Mouse (Mus musculus) embryonic facial prominence, embryonic 10.5 days (tissue): ENCODE results near the gene Mast4. TPM values are rescaled to one million over a fixed set of nuclear protein-coding genes. Genes with fewer than 3 reads are reported as not detected.

Source experiments
- DNase-seq: peaks from one replicate; pipeline ENCODE4 v3.0.0-alpha.2; 2017; ENCODE audit warnings: low spot score
- H3K27ac ChIP-seq: fragments of 300-500 bp; sonication (generic); replicated peaks from 2 replicates; pipeline ENCODE4 v1.5.1; 2016; ENCODE audit warnings: mild to moderate bottlenecking
- H3K27me3 ChIP-seq: fragments of 300-500 bp; sonication (generic); replicated peaks from 2 replicates; pipeline ENCODE4 v1.6.1; 2016; ENCODE audit warnings: low read depth, mild to moderate bottlenecking; ENCODE audit not compliant: poor library complexity, severe bottlenecking
- H3K36me3 ChIP-seq: fragments of 300-500 bp; sonication (generic); replicated peaks from 2 replicates; pipeline ENCODE4 v1.6.1; 2016; ENCODE audit warnings: mild to moderate bottlenecking, moderate library complexity
- H3K4me1 ChIP-seq: fragments of 300-500 bp; sonication (generic); 2 replicates; pipeline ENCODE4 v1.6.1; 2016
- H3K4me3 ChIP-seq: fragments of 300-500 bp; sonication (generic); 2 replicates; pipeline ENCODE4 v1.5.1; 2016; ENCODE audit warnings: mild to moderate bottlenecking, moderate library complexity
- H3K9me3 ChIP-seq: fragments of 300-500 bp; sonication (generic); 2 replicates; pipeline ENCODE4 v1.6.1; 2016; ENCODE audit warnings: mild to moderate bottlenecking
- WGBS: fragments of 180-500 bp; shearing (Covaris S2); methylation state at CpG from one replicate; pipeline ENCODE4 v1.1.7; 2016; 5-methylcytosine and 5-hydroxymethylcytosine counted together
- polyA plus RNA-seq: library from polyadenylated mRNA; unstranded; fragments of >200 nt; fragmentation: Nextera tagmentation; extraction: Ambion mirVana; gene quantifications from 2 replicates; pipeline ENCODE4 v1.2.1, GENCODE M21; 2016

Mast4 gene
- polyA plus RNA-seq, 1 experiment from 2014 or later, result 23.0 TPM

DNA sequence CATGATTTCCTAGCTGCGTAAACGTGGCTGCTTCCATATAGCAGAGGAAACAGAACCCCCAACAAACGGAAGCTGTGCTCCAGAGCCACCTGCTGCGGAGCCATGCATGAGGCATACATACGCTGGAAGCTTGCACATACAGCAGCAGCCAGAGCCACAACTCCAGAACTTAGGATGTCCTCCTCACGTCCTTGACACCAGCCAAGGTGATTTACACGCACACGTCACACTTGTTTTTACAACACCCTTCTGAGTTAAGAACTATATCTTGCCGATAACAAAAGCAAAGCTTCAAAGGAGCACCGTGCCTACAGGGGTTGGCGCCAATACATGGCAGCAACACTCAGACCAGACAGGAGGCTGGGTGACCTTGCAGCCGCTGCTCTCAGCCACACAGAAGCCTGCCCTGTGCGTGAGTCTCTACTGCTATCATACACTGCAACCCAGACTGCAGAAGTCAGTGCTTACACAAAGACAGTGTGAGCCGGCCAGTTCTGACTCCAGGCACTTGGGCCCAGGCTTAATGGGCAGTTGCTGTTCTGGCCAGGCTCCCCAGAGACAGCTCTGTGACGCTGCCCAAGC is 248.7 kb downstream of the Mast4 start:
- WGBS, result 89% methylated on average over 15 of the region's 15 CpGs
- no peak for DNase-seq
- H3K27ac ChIP-seq, result no peak overlapping the region

DNA sequence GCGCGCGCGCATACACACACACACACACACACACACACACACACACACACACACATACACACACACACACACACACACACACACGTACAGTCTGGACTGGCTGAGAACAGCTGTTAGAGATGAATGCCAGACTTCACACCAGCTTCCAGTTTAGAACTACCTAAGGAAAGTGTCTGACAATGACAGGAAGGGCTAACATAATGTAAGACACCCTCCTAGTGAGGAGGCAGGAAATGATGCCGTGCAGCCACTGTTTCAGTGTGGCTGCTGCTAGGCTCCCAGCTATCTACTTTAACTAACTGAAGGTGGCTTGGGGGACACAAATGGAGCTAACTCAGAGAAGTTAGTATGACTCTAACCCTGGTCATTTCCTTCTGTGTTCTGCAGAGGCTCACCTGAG is 251.4 kb downstream of the Mast4 start:
- Histone ChIP-seq H3K4me1 (0 out of 2 replicates have a peak, but pooled peaks cover 4% of the 10 kb centered on the region), H3K27me3 (no peaks in the 10 kb centered on the region), H3K36me3 (no peaks in the 10 kb centered on the region), H3K9me3 (no peaks in the 10 kb centered on the region), H3K27ac (no peak overlapping the region), H3K4me3 (no peak overlapping the region)
- DNase-seq, result no peak
- 83% methylated on average over 6 of the region's 6 CpGs for WGBS

More for the DNA sequence above, 248.7 kb downstream of the Mast4 start:
- Histone ChIP-seq H3K4me1 (0 out of 2 replicates have a peak, but pooled peaks cover 4% of the 10 kb centered on the region), H3K4me3 (no peak overlapping the region), H3K27me3 (no peaks in the 10 kb centered on the region), H3K9me3 (no peaks in the 10 kb centered on the region), H3K36me3 (no peaks in the 10 kb centered on the region)

DNA sequence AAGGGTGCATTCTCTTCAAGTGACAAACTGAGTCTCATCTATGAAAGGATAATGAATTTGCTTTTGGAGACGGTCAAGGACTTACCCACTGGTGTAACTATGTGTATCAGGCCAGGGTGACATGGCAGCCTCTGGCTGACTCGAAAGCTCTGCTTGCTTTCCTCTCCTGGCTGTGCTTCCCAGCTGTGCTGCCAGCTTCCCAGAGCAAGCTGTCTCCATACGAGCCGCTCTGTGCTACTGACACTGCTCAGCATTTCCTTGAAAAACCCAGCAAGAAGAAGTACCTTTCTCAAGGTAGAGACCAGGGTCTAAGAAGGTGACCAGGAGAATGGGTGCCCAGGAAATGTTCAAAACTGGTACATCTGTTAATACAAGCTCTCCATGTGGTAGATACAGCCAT is 254.5 kb downstream of the Mast4 start:
- no peaks in the 10 kb centered on the region for H3K4me1 ChIP-seq
- no peaks in the 10 kb centered on the region for H3K9me3 ChIP-seq
- no peak overlapping the region for H3K4me3 ChIP-seq
- DNase-seq, result no peak
- no peaks in the 10 kb centered on the region for H3K27me3 ChIP-seq
- 76% methylated on average over 4 of the region's 4 CpGs for WGBS
- H3K27ac ChIP-seq, result no peak overlapping the region
- no peaks in the 10 kb centered on the region for H3K36me3 ChIP-seq

DNA sequence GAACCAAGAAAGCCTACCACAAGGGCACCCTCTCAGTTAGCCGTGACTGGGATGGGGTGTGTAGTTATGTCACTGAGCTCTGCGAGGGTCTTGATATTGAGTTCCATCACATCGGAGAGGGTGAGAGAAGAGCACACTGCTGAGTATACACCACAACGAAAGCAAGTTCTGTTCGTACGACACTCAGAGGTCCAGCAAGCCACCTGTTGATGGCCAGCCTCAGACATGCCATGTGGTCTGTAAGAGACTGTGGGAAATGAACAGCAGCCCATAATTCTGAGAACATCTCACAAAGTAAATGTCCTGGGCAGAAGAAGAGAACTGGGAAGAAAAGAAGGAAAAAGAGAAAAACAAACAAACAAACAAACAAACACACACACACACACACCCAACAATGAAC is 255.5 kb downstream of the Mast4 start:
- H3K9me3 ChIP-seq, result no peaks in the 10 kb centered on the region
- H3K27me3 ChIP-seq, result no peaks in the 10 kb centered on the region
- H3K4me1 ChIP-seq, result no peaks in the 10 kb centered on the region
- H3K4me3 ChIP-seq, result no peak overlapping the region
- no peaks in the 10 kb centered on the region for H3K36me3 ChIP-seq
- WGBS, result 90% methylated on average over 6 of the region's 6 CpGs
- no peak for DNase-seq
- no peak overlapping the region for H3K27ac ChIP-seq

DNA sequence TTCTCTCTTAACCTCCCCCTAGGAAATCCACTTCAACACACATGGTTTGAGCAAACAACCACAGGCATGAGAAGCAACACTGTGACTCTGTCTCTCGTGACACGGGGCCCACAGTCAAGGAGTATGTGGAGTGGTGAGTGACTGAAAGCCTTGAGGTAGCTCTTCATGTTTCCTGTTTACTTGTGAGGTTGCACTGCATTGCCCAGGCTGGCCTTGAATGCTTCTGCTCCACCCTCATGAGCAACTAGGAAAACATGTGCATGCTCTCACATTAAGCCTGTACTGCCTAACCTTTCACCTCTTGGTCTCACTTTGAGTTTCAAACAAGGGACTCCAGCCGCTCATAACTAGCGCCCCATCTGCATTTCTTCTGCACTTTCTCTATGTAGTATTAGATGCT is 260.8 kb downstream of the Mast4 start:
- H3K4me1 ChIP-seq, result no peaks in the 10 kb centered on the region
- H3K4me3 ChIP-seq, result no peak overlapping the region
- 0 out of 2 replicates have a peak, but pooled peaks cover 3% of the 10 kb centered on the region for H3K9me3 ChIP-seq
- no peaks in the 10 kb centered on the region for H3K36me3 ChIP-seq
- no peaks in the 10 kb centered on the region for H3K27me3 ChIP-seq
- H3K27ac ChIP-seq, result no peak overlapping the region
- no peak for DNase-seq
- 84% methylated on average over 4 of the region's 4 CpGs for WGBS

DNA sequence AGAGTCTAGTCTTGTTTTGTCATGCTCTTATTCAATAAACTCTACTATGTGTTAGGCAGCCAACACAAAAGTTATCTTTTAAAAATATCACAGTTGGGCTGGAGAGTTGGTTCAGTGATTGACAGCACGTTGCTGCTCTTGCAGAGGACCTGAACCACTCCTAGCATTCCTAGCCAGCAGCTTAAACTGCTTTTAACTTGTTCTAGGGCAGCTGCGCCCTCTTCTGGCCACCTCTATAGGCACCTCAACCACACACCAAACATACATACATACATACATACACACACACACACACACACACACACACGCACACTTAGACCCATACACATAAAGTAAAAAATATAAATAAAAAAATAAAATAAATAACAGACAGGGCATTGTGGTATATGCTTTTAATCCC is 262.5 kb downstream of the Mast4 start:
- 75% methylated on average over 3 of the region's 3 CpGs for WGBS
- H3K27me3 ChIP-seq, result no peaks in the 10 kb centered on the region
- DNase-seq, result peak; percentile 15
- H3K4me1 ChIP-seq, result peaks cover 5% of the 10 kb centered on the region; the same call in 1 of the 2 replicates
- H3K9me3 ChIP-seq, result 0 out of 2 replicates have a peak, but pooled peaks cover 3% of the 10 kb centered on the region
- no peak overlapping the region for H3K27ac ChIP-seq
- H3K4me3 ChIP-seq, result no peak overlapping the region
- H3K36me3 ChIP-seq, result no peaks in the 10 kb centered on the region

DNA sequence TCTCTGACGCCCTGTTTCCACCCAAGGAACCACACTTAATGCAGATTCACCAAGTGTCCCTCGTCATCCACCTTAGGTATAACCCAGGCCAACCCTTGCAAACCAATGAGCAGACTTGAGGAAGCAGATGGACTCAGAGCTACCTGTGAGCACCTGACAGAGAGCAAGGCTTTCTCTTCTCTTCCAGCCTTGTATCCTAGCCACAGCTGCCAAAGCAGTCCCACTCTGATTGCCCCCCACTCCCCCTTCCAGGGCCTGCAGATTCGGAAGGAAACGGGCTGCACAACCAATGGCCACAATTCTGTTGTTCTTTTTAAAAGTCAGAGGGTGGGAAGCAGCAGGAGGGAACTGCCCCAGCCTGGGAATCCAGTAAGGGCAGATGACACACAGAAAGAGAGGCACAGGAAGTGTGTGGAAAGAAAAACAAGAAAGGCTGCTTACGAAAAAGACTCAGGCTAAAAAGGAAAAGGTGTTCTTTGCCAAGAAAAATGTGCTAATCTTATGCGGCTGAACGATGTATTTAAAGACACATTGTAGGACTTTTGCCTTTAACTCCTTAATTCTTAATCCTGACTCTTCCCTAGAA is 266.6 kb downstream of the Mast4 start:
- H3K27me3 ChIP-seq, result 0 out of 2 replicates have a peak, but pooled peaks cover 5% of the 10 kb centered on the region
- no peak overlapping the region for H3K4me3 ChIP-seq
- 0 out of 2 replicates have a peak, but pooled peaks cover 3% of the 10 kb centered on the region for H3K9me3 ChIP-seq
- H3K27ac ChIP-seq, result no peak overlapping the region
- peaks cover 5% of the 10 kb centered on the region; the same call in 1 of the 2 replicates for H3K4me1 ChIP-seq
- DNase-seq, result no peak
- H3K36me3 ChIP-seq, result no peaks in the 10 kb centered on the region
- WGBS, result 36% methylated on average over 7 of the region's 7 CpGs

DNA sequence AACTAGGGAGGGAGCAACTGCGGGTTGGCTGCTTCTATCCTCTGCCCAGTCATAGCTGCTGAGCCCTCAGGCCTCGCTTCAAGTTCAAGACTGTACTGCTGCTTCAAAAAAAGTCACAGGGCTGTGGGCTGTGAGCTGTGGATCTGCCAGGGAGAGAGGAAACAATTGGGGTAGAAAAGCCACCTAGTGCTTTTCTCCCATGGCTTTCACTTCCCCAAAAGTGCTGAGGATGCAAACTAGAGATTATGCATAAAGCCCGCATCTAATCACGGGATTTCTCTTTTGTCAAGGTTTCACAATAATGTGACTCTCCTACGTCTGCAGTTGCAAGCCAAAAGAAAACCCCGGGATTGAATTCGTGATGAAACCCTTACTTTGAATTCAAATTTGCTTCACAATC is 268.9 kb downstream of the Mast4 start:
- Histone ChIP-seq H3K27me3 (0 out of 2 replicates have a peak, but pooled peaks cover 5% of the 10 kb centered on the region), H3K27ac (no peak overlapping the region), H3K4me3 (no peak overlapping the region), H3K9me3 (no peaks in the 10 kb centered on the region), H3K36me3 (no peaks in the 10 kb centered on the region), H3K4me1 (peaks cover 5% of the 10 kb centered on the region; the same call in 1 of the 2 replicates)
- DNase-seq, result no peak
- 56% methylated on average over 7 of the region's 7 CpGs for WGBS

DNA sequence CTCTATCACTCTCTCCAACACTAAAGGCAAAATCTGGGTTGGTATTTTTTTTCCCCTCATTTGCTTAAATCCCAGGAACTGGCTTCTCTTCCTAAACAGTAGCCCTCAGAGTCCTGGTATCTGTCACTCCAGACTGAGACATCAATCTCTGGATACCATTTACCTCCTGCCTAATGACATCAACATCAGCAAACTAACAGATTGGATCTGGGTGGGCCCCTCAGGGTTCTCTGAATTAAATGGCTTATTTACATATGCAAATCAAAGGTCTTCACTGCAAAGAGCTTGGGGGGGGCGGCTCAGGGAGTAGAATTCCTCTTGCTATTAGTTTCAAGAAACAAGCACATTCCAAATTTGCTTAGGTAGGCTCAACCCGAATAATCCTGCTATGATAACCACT is 272.6 kb downstream of the Mast4 start:
- Histone ChIP-seq H3K9me3 (no peaks in the 10 kb centered on the region), H3K27ac (no peak overlapping the region), H3K36me3 (no peaks in the 10 kb centered on the region), H3K27me3 (0 out of 2 replicates have a peak, but pooled peaks cover 5% of the 10 kb centered on the region), H3K4me1 (no peaks in the 10 kb centered on the region), H3K4me3 (no peak overlapping the region)
- 76% methylated on average over 2 of the region's 2 CpGs for WGBS
- DNase-seq, result no peak

DNA sequence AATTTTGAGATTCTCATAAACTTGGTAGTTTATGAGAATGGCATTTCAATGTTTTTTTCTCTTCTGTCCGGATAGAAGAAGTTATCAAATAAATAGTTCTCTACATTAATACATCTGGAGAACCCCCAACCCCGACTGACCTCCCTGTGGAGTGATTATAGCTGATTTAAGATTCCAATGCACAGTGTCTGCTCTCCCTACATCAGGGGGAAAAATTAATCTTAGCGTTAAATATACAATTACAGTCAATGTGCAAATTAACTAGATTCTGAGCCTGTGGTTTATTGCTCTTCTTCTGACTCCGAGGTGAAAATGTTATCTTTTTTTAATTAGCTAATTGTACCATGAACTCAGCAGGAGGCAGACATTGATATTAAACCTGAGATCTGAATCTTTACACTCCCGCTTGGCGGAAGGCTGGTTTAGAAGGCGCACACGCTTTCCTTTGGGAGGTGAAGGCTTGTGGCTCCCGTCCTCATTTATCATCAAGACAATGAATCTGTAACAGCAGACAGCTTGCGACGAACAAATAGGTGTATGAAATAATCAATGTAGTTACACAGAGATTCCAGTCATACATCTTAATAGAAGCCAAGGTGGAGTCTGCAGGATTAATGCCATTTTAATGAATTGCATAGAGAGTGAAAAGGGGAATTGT is 274.2 kb downstream of the Mast4 start:
- DNase-seq, result no peak
- 0 out of 2 replicates have a peak, but pooled peaks cover 3% of the 10 kb centered on the region for H3K27me3 ChIP-seq
- 84% methylated on average over 11 of the region's 11 CpGs for WGBS
- H3K4me1 ChIP-seq, result no peaks in the 10 kb centered on the region
- no peaks in the 10 kb centered on the region for H3K9me3 ChIP-seq
- no peak overlapping the region for H3K27ac ChIP-seq
- H3K4me3 ChIP-seq, result no peak overlapping the region
- no peaks in the 10 kb centered on the region for H3K36me3 ChIP-seq

DNA sequence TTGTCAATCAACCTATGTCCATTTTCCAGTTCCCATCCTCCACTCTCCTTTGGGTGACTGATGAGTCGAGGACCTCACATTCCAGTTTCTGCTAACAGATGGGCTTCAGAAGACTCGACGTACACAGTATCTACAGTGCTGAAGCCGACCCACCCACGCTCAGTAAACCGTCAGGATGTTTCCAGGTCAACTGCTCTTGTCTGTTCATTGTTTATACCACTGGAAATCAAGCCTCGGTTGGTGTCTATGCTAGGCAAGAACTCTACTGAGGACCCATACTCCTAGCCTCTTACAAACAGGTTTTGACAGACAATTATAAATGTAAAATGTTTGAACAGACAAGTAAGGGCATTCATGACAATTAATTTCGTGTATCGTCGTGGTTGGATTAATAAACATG is 277.8 kb downstream of the Mast4 start:
- Histone ChIP-seq H3K9me3 (no peaks in the 10 kb centered on the region), H3K36me3 (no peaks in the 10 kb centered on the region), H3K27ac (no peak overlapping the region), H3K4me1 (no peaks in the 10 kb centered on the region), H3K27me3 (no peaks in the 10 kb centered on the region), H3K4me3 (no peak overlapping the region)
- WGBS, result 82% methylated on average over 10 of the region's 10 CpGs
- DNase-seq, result no peak

DNA sequence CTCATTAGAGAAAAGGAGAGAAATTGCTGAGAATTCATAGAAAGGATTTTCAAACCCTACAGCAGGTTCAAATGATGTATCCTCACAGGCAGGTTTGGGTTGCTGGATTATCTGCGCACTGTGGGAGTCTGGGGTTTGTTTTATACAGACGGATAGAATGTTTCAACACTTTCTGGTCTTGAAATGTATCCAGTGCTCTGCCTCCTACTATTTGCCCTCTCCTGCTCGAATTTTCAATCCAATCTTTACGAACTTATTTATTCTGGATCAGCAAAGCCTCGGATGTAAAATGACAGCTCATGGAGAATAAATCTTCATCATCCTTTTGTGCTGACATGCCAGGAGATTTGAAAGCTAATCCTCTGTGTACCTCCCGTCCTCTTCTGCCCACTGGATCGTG is 281.6 kb downstream of the Mast4 start:
- no peak for DNase-seq

DNA sequence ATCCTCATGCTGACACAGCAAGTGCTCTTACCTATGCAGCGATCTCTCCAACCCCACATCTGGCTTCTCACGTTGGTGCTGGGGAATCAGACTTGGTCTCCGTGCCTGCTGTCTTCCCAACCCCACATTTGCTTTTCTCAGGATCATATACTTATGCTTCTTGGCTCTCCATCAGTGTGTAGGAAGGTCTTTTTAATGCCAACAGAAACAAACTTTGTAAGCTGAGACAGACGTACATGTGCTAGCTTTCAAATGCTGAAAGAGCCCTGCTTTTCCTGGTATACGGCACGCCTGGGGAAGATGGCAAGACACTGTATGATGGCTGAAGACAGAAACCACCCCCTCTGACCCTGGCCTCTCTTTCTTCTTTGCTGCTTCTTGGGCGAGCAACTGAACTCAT is 285.3 kb downstream of the Mast4 start:
- no peaks in the 10 kb centered on the region for H3K9me3 ChIP-seq
- H3K27me3 ChIP-seq, result no peaks in the 10 kb centered on the region
- 90% methylated on average over 7 of the region's 7 CpGs for WGBS
- H3K4me1 ChIP-seq, result no peaks in the 10 kb centered on the region
- H3K4me3 ChIP-seq, result no peak overlapping the region
- H3K36me3 ChIP-seq, result no peaks in the 10 kb centered on the region
- H3K27ac ChIP-seq, result no peak overlapping the region
- DNase-seq, result no peak

More for the DNA sequence above, 281.6 kb downstream of the Mast4 start:
- Histone ChIP-seq H3K27ac (no peak overlapping the region), H3K9me3 (no peaks in the 10 kb centered on the region), H3K27me3 (no peaks in the 10 kb centered on the region), H3K36me3 (no peaks in the 10 kb centered on the region), H3K4me1 (no peaks in the 10 kb centered on the region), H3K4me3 (no peak overlapping the region)
- 75% methylated on average over 7 of the region's 7 CpGs for WGBS
